Mouse (Mus musculus): Measurements from ENCODE around the gene Dop1b. TPM values are rescaled to one million over a fixed set of nuclear protein-coding genes. Genes with fewer than 3 reads are reported as not detected.

The Dop1b gene
- polyA plus RNA-seq, 1 experiment from 2014 or later, result 17.8 TPM

GRCm38 (mm10) chr16:93785805-93786204, 74.1 kb downstream of the Dop1b start:
- Histone ChIP-seq H3K9ac (no peak overlapping the region), H3K4me3 (replicated peaks) (no peak overlapping the region), H3K9me3 (no peaks in the 10 kb centered on the region), H3K27ac (no peak overlapping the region), H3K36me3 (peaks cover 5% of the 10 kb centered on the region; the same call in 1 of the 2 replicates), H3K4me1 (no peaks in the 10 kb centered on the region), H3K27me3 (replicated peaks) (no peaks in the 10 kb centered on the region), H3K4me2 (no peak overlapping the region)
- peak; percentile 66 for ATAC-seq (ENCODE audit: insufficient read depth, low FRiP score, low read depth)
- 6% methylated on average over 9 of the region's 9 CpGs for WGBS

GRCm38 (mm10) chr16:93788388-93788787, 76.7 kb downstream of the Dop1b start:
- H3K4me3 ChIP-seq (replicated peaks), result no peak overlapping the region
- no peak overlapping the region for H3K9ac ChIP-seq
- 90% methylated on average over 4 of the region's 4 CpGs for WGBS
- no peaks in the 10 kb centered on the region for H3K27me3 ChIP-seq (replicated peaks)
- no peak overlapping the region for H3K27ac ChIP-seq
- peaks cover 5% of the 10 kb centered on the region; the same call in 1 of the 2 replicates for H3K36me3 ChIP-seq
- no peaks in the 10 kb centered on the region for H3K4me1 ChIP-seq
- no peak for ATAC-seq (ENCODE audit: insufficient read depth, low FRiP score, low read depth)
- H3K4me2 ChIP-seq, result no peak overlapping the region
- no peaks in the 10 kb centered on the region for H3K9me3 ChIP-seq

GRCm38 (mm10) chr16:93788881-93789280, 77.2 kb downstream of the Dop1b start:
- H3K4me1 ChIP-seq, result no peaks in the 10 kb centered on the region
- 90% methylated on average over 8 of the region's 8 CpGs for WGBS
- H3K9me3 ChIP-seq, result no peaks in the 10 kb centered on the region
- no peak overlapping the region for H3K4me3 ChIP-seq (replicated peaks)
- peaks cover 3% of the 10 kb centered on the region; the same call in 1 of the 2 replicates for H3K36me3 ChIP-seq
- no peak for ATAC-seq (ENCODE audit: insufficient read depth, low FRiP score, low read depth)
- no peaks in the 10 kb centered on the region for H3K27me3 ChIP-seq (replicated peaks)
- no peak overlapping the region for H3K4me2 ChIP-seq
- no peak overlapping the region for H3K9ac ChIP-seq
- no peak overlapping the region for H3K27ac ChIP-seq

- Histone ChIP-seq H3K27me3 (replicated peaks) (no peaks in the 10 kb centered on the region), H3K9ac (no peak overlapping the region), H3K4me2 (no peak overlapping the region), H3K27ac (no peak overlapping the region), H3K4me1 (no peaks in the 10 kb centered on the region), H3K4me3 (replicated peaks) (no peak overlapping the region), H3K9me3 (no peaks in the 10 kb centered on the region), H3K36me3 (no peaks in the 10 kb centered on the region)
- 49% methylated on average over 5 of the region's 5 CpGs for WGBS
- ATAC-seq (ENCODE audit: insufficient read depth, low FRiP score, low read depth), result no peak
Observed at GRCm38 (mm10) chr16:93789971-93790755, 78.5 kb downstream of the Dop1b start.

GRCm38 (mm10) chr16:93792981-93793630, 81.4 kb downstream of the Dop1b start:
- Histone ChIP-seq H3K9me3 (no peaks in the 10 kb centered on the region), H3K27me3 (replicated peaks) (no peaks in the 10 kb centered on the region), H3K27ac (no peak overlapping the region), H3K9ac (no peak overlapping the region), H3K4me1 (peaks cover 10% of the 10 kb centered on the region; the same call in 1 of the 2 replicates), H3K4me2 (no peak overlapping the region), H3K36me3 (no peaks in the 10 kb centered on the region), H3K4me3 (replicated peaks) (no peak overlapping the region)
- no peak for ATAC-seq (ENCODE audit: insufficient read depth, low FRiP score, low read depth)
- WGBS, result 62% methylated on average over 15 of the region's 15 CpGs

GRCm38 (mm10) chr16:93794845-93795244, 83.1 kb downstream of the Dop1b start:
- Histone ChIP-seq H3K27me3 (replicated peaks) (no peaks in the 10 kb centered on the region), H3K27ac (no peak overlapping the region), H3K9ac (no peak overlapping the region), H3K36me3 (no peaks in the 10 kb centered on the region), H3K4me3 (replicated peaks) (no peak overlapping the region), H3K9me3 (no peaks in the 10 kb centered on the region), H3K4me2 (no peak overlapping the region), H3K4me1 (peaks cover 10% of the 10 kb centered on the region; the same call in 1 of the 2 replicates)
- 75% methylated on average over 5 of the region's 5 CpGs for WGBS
- ATAC-seq (ENCODE audit: insufficient read depth, low FRiP score, low read depth), result no peak

GRCm38 (mm10) chr16:93795391-93795790, 83.7 kb downstream of the Dop1b start:
- H3K36me3 ChIP-seq, result 0 out of 2 replicates have a peak, but pooled peaks cover 4% of the 10 kb centered on the region
- WGBS, result 94% methylated on average over 5 of the region's 5 CpGs
- H3K4me3 ChIP-seq (replicated peaks), result no peak overlapping the region
- no peaks in the 10 kb centered on the region for H3K9me3 ChIP-seq
- H3K4me1 ChIP-seq, result peaks cover 10% of the 10 kb centered on the region; the same call in 1 of the 2 replicates
- H3K27me3 ChIP-seq (replicated peaks), result no peaks in the 10 kb centered on the region
- no peak overlapping the region for H3K9ac ChIP-seq
- no peak overlapping the region for H3K27ac ChIP-seq
- no peak overlapping the region for H3K4me2 ChIP-seq
- no peak for ATAC-seq (ENCODE audit: insufficient read depth, low FRiP score, low read depth)

GRCm38 (mm10) chr16:93797021-93797840, 85.5 kb downstream of the Dop1b start:
- H3K27me3 ChIP-seq (replicated peaks), result no peaks in the 10 kb centered on the region
- no peak overlapping the region for H3K9ac ChIP-seq
- no peaks in the 10 kb centered on the region for H3K9me3 ChIP-seq
- H3K27ac ChIP-seq, result peak overlapping the region; percentile 55
- H3K36me3 ChIP-seq, result 0 out of 2 replicates have a peak, but pooled peaks cover 7% of the 10 kb centered on the region
- no peak overlapping the region for H3K4me3 ChIP-seq (replicated peaks)
- H3K4me1 ChIP-seq, result peaks cover 10% of the 10 kb centered on the region; the same call in 1 of the 2 replicates
- H3K4me2 ChIP-seq, result no peak overlapping the region
- ATAC-seq (ENCODE audit: insufficient read depth, low FRiP score, low read depth), result peak; percentile 32; the same call in 1 of the 2 replicates
- WGBS, result 62% methylated on average over 12 of the region's 12 CpGs

- no peaks in the 10 kb centered on the region for H3K9me3 ChIP-seq
- peak; percentile 11; the same call in 1 of the 2 replicates for ATAC-seq (ENCODE audit: insufficient read depth, low FRiP score, low read depth)
- no peaks in the 10 kb centered on the region for H3K27me3 ChIP-seq (replicated peaks)
- 0 out of 2 replicates have a peak, but pooled peaks cover 7% of the 10 kb centered on the region for H3K36me3 ChIP-seq
- H3K4me1 ChIP-seq, result peaks cover 10% of the 10 kb centered on the region; the same call in 1 of the 2 replicates
- H3K4me2 ChIP-seq, result no peak overlapping the region
- WGBS, result 60% methylated on average over 11 of the region's 11 CpGs
- H3K27ac ChIP-seq, result peak overlapping the region; percentile 55
- H3K4me3 ChIP-seq (replicated peaks), result no peak overlapping the region
- no peak overlapping the region for H3K9ac ChIP-seq
Observed at GRCm38 (mm10) chr16:93797841-93798492, 86.3 kb downstream of the Dop1b start.

- Histone ChIP-seq H3K27me3 (replicated peaks) (no peaks in the 10 kb centered on the region), H3K4me2 (no peak overlapping the region), H3K27ac (no peak overlapping the region; the same call in 1 of the 2 replicates), H3K9ac (no peak overlapping the region), H3K9me3 (no peaks in the 10 kb centered on the region), H3K36me3 (0 out of 2 replicates have a peak, but pooled peaks cover 7% of the 10 kb centered on the region), H3K4me3 (replicated peaks) (no peak overlapping the region), H3K4me1 (peaks cover 10% of the 10 kb centered on the region; the same call in 1 of the 2 replicates)
- 64% methylated on average over 5 of the region's 5 CpGs for WGBS
- no peak for ATAC-seq (ENCODE audit: insufficient read depth, low FRiP score, low read depth)
Observed at GRCm38 (mm10) chr16:93798623-93799022, 86.9 kb downstream of the Dop1b start.

GRCm38 (mm10) chr16:93799071-93799470, 87.4 kb downstream of the Dop1b start:
- Histone ChIP-seq H3K27me3 (replicated peaks) (no peaks in the 10 kb centered on the region), H3K9ac (no peak overlapping the region), H3K4me3 (replicated peaks) (no peak overlapping the region), H3K27ac (no peak overlapping the region), H3K9me3 (no peaks in the 10 kb centered on the region), H3K4me1 (peaks cover 10% of the 10 kb centered on the region; the same call in 1 of the 2 replicates), H3K4me2 (no peak overlapping the region), H3K36me3 (0 out of 2 replicates have a peak, but pooled peaks cover 7% of the 10 kb centered on the region)
- WGBS, result 85% methylated on average over 3 of the region's 3 CpGs
- no peak for ATAC-seq (ENCODE audit: insufficient read depth, low FRiP score, low read depth)
